Mouse (Mus musculus) 3134 (cell line): ENCODE measurements at regions not wholly inside any gene's neighbourhood (a gene's known extent, or its start where the extent isn't known, plus 50 kb on each side); places are given as distances from the start of the nearest gene placed in this dataset.
"Not testable (repeated sequence)": the region's sequence is repeated elsewhere in the genome, so short reads cannot be mapped to it uniquely, and the experiment has no call there.

Experiments used
- DNase-seq: peaks from one replicate; pipeline ENCODE4 v3.0.0-alpha.2; 2011; ENCODE audit warnings: low spot score; ENCODE audit not compliant: insufficient read length; ENCODE audit errors: extremely low read depth

GRCm38 (mm10) chr16:42416673-42417072 lies 76.2 kb upstream of the Gap43 start:
- DNase-seq: no peak

- not testable (repeated sequence) for DNase-seq
These were observed 71.6 kb upstream of the Gap43 start for GRCm38 (mm10) chr16:42412031-42412430.

- DNase-seq: no peak
These were observed 56.1 kb upstream of the Gap43 start for GRCm38 (mm10) chr16:42396596-42396995.
